Mouse (Mus musculus) C2C12 (cell line): Measurements from ENCODE around the gene Slc28a3. TPM values are rescaled to one million over a fixed set of nuclear protein-coding genes. Genes with fewer than 3 reads are reported as not detected.

ENCODE experiments used
- H3K27me3 ChIP-seq: one replicate; pipeline ENCODE4 v1.6.1; 2011; ENCODE audit not compliant: control insufficient read depth, insufficient read depth, insufficient read length
- H3K36me3 ChIP-seq: one replicate; pipeline ENCODE4 v1.6.1; 2011; ENCODE audit not compliant: control insufficient read depth, insufficient read depth
- H3K4me3 ChIP-seq: one replicate; pipeline ENCODE4 v1.5.1; 2011; ENCODE audit warnings: mild to moderate bottlenecking, control low read depth; ENCODE audit not compliant: poor library complexity, insufficient read depth, severe bottlenecking
- H3K79me2 ChIP-seq: one replicate; pipeline ENCODE4 v1.6.1; 2011; ENCODE audit not compliant: control insufficient read depth, insufficient read depth
- H3K79me3 ChIP-seq: one replicate; pipeline ENCODE4 v1.6.1; 2011; ENCODE audit warnings: low read depth, control low read depth
- H3ac ChIP-seq: one replicate; pipeline ENCODE3; 2011; ENCODE audit warnings: low read depth; ENCODE audit not compliant: control insufficient read depth, insufficient read length
- CEBPB ChIP-seq: IDR thresholded peaks from one replicate; pipeline ENCODE4 v1.6.1; 2011; ENCODE audit warnings: low read depth, mild to moderate bottlenecking, control low read depth, moderate library complexity
- CTCF ChIP-seq: IDR thresholded peaks from one replicate; pipeline ENCODE4 v1.5.1; 2011; ENCODE audit not compliant: control insufficient read depth, insufficient read depth, insufficient read length
- FOSL1 ChIP-seq: IDR thresholded peaks from one replicate; pipeline ENCODE4 v1.8.0; 2011; ENCODE audit warnings: mild to moderate bottlenecking, low read length; ENCODE audit not compliant: poor library complexity, insufficient read depth, severe bottlenecking
- MAX ChIP-seq: IDR thresholded peaks from one replicate; pipeline ENCODE4 v1.6.1; 2011; ENCODE audit warnings: mild to moderate bottlenecking, control low read depth
- MYOD1 ChIP-seq: IDR thresholded peaks from one replicate; pipeline ENCODE4 v1.6.1; 2011; ENCODE audit warnings: low read depth; ENCODE audit not compliant: control insufficient read depth, insufficient read length
- MYOG ChIP-seq: IDR thresholded peaks from one replicate; pipeline ENCODE4 v1.6.1; 2011; ENCODE audit not compliant: control insufficient read depth, insufficient read length; ENCODE audit errors: extremely low read depth
- USF1 ChIP-seq: IDR thresholded peaks from one replicate; pipeline ENCODE4 v1.6.1; 2011; ENCODE audit warnings: low read depth, mild to moderate bottlenecking, control low read depth, moderate library complexity
- polyA plus RNA-seq: library from polyadenylated mRNA; unstranded; fragments of >200 nt; fragmentation: generic; extraction: Trizol; gene quantifications from one replicate; pipeline ENCODE4 v1.2.1, GENCODE M21; 2012; ENCODE audit warnings: missing spikeins

Slc28a3 gene
- polyA plus RNA-seq, 1 experiment = not detected

- Histone ChIP-seq H3K4me3 (no peak overlapping the region), H3K79me3 (no peaks in the 10 kb centered on the region), H3K27me3 (peaks cover 3% of the 10 kb centered on the region), H3K79me2 (no peaks in the 10 kb centered on the region), H3ac (no peak overlapping the region), H3K36me3 (no peaks in the 10 kb centered on the region)
- no peak for TF ChIP-seq USF1
- TF ChIP-seq FOSL1 = no peak
- TF ChIP-seq MYOD1 = no peak
- peak; percentile 52 for TF ChIP-seq CTCF
- TF ChIP-seq MAX = no peak
- TF ChIP-seq CEBPB = no peak
Observed at GRCm38 (mm10) chr13:58637360-58638002, 26.8 kb upstream of the Slc28a3 start.

GRCm38 (mm10) chr13:58633887-58634286, 23.2 kb upstream of the Slc28a3 start:
- no peaks in the 10 kb centered on the region for H3K79me3 ChIP-seq
- H3K36me3 ChIP-seq = no peaks in the 10 kb centered on the region
- H3K79me2 ChIP-seq = no peaks in the 10 kb centered on the region
- no peak overlapping the region for H3ac ChIP-seq
- H3K27me3 ChIP-seq = no peaks in the 10 kb centered on the region
- H3K4me3 ChIP-seq = no peak overlapping the region
- TF ChIP-seq MAX = no peak
- TF ChIP-seq USF1 = no peak
- no peak for TF ChIP-seq FOSL1
- TF ChIP-seq MYOG = no peak
- no peak for TF ChIP-seq CTCF
- no peak for TF ChIP-seq MYOD1
- no peak for TF ChIP-seq CEBPB

- Histone ChIP-seq H3K36me3 (no peaks in the 10 kb centered on the region), H3K4me3 (no peak overlapping the region), H3K27me3 (no peaks in the 10 kb centered on the region), H3K79me2 (no peaks in the 10 kb centered on the region), H3K79me3 (no peaks in the 10 kb centered on the region), H3ac (no peak overlapping the region)
- TF ChIP-seq USF1 (peak; percentile 21), CEBPB (no peak), MAX (no peak), MYOD1 (no peak), MYOG (no peak), FOSL1 (no peak), CTCF (no peak)
Observed at GRCm38 (mm10) chr13:58630756-58631155, 20.1 kb upstream of the Slc28a3 start.

- Histone ChIP-seq H3K79me2 (no peaks in the 10 kb centered on the region), H3K27me3 (no peaks in the 10 kb centered on the region), H3ac (no peak overlapping the region), H3K4me3 (no peak overlapping the region), H3K36me3 (no peaks in the 10 kb centered on the region), H3K79me3 (no peaks in the 10 kb centered on the region)
- TF ChIP-seq CTCF = no peak
- no peak for TF ChIP-seq CEBPB
- TF ChIP-seq USF1 = no peak
- no peak for TF ChIP-seq MYOG
- no peak for TF ChIP-seq FOSL1
- TF ChIP-seq MAX = no peak
- TF ChIP-seq MYOD1 = no peak
Observed at GRCm38 (mm10) chr13:58629365-58630050, 18.8 kb upstream of the Slc28a3 start.

GRCm38 (mm10) chr13:58622647-58623046, 12.0 kb upstream of the Slc28a3 start:
- no peak for TF ChIP-seq FOSL1
- Histone ChIP-seq H3K79me3 (no peaks in the 10 kb centered on the region), H3ac (no peak overlapping the region), H3K27me3 (peaks cover 15% of the 10 kb centered on the region), H3K4me3 (no peak overlapping the region), H3K79me2 (no peaks in the 10 kb centered on the region), H3K36me3 (no peaks in the 10 kb centered on the region)

GRCm38 (mm10) chr13:58619301-58619700, 8.6 kb upstream of the Slc28a3 start:
- Histone ChIP-seq H3K79me2 (no peaks in the 10 kb centered on the region), H3ac (no peak overlapping the region), H3K79me3 (no peaks in the 10 kb centered on the region), H3K36me3 (no peaks in the 10 kb centered on the region), H3K4me3 (no peak overlapping the region), H3K27me3 (peaks cover 30% of the 10 kb centered on the region)
- TF ChIP-seq CEBPB (no peak), MYOD1 (no peak), MYOG (no peak), MAX (no peak), USF1 (no peak), FOSL1 (no peak), CTCF (no peak)
